Mouse (Mus musculus) MEL (cell line): ENCODE results near the gene Mcu. TPM values are rescaled to one million over a fixed set of nuclear protein-coding genes. Genes with fewer than 3 reads are reported as not detected.

ENCODE experiments used
- DNase-seq: peaks from one replicate; pipeline ENCODE4 v3.0.0; 2011; ENCODE audit warnings: low read depth, low spot score
- H3K27ac ChIP-seq: 2 replicates; pipeline ENCODE4 v1.5.1; 2012; ENCODE audit warnings: low read depth, mild to moderate bottlenecking, control low read depth, low read length, moderate library complexity; ENCODE audit not compliant: control insufficient read depth
- H3K27me3 ChIP-seq, 2 experiments: fragments of 150-350 bp in 1 of 2; sonication (generic) in 1 of 2; 2 replicates each; pipeline ENCODE4 v1.6.1; 2012; ENCODE audit warnings: low read length in 2 of 2, mild to moderate bottlenecking in 2 of 2, improper control_type of control experiment in 1 of 2, moderate library complexity in 1 of 2; ENCODE audit not compliant: insufficient read depth in 2 of 2, control insufficient read depth in 1 of 2
- H3K36me3 ChIP-seq, 2 experiments: 2 replicates each; pipeline ENCODE4 v1.6.1; 2012 to 2014; ENCODE audit warnings: low read length in 2 of 2, improper control_type of control experiment in 1 of 2, inconsistent platforms in 1 of 2, mild to moderate bottlenecking in 1 of 2; ENCODE audit not compliant: insufficient read depth in 2 of 2, control insufficient read depth in 1 of 2
- H3K4me1 ChIP-seq, 2 experiments: fragments of 150-350 bp in 1 of 2; sonication (generic) in 1 of 2; 2 replicates each; pipeline ENCODE4 v1.6.1; 2012; ENCODE audit warnings: low read length in 2 of 2, improper control_type of control experiment in 1 of 2, mild to moderate bottlenecking in 1 of 2; ENCODE audit not compliant: insufficient read depth in 2 of 2, control insufficient read depth in 1 of 2
- H3K4me3 ChIP-seq, 2 experiments: fragments of 150-350 bp in 1 of 2; sonication (generic) in 1 of 2; 2 replicates each; pipeline ENCODE4 v1.5.1; 2012; ENCODE audit warnings: low read depth in 2 of 2, low read length in 2 of 2, mild to moderate bottlenecking in 2 of 2, moderate library complexity in 2 of 2, control low read depth in 1 of 2, improper control_type of control experiment in 1 of 2; ENCODE audit not compliant: control insufficient read depth in 1 of 2, insufficient read depth in 1 of 2
- H3K79me2 ChIP-seq: 2 replicates; pipeline ENCODE4 v1.6.1; 2012; ENCODE audit warnings: mild to moderate bottlenecking, low read length, moderate library complexity; ENCODE audit not compliant: control insufficient read depth, poor library complexity, insufficient read depth
- H3K9ac ChIP-seq: 2 replicates; pipeline ENCODE4 v1.6.1; 2012; ENCODE audit warnings: low read depth, mild to moderate bottlenecking, control low read depth, low read length, moderate library complexity; ENCODE audit not compliant: control insufficient read depth, poor library complexity, severe bottlenecking
- H3K9me3 ChIP-seq: fragments of 150-350 bp; sonication (generic); replicated peaks from 2 replicates; pipeline ENCODE4 v1.6.1; 2012; ENCODE audit warnings: mild to moderate bottlenecking, low read length, improper control_type of control experiment, moderate library complexity; ENCODE audit not compliant: insufficient read depth
- CTCF ChIP-seq, 3 experiments: IDR thresholded peaks in 2 of 3; conservative IDR thresholded peaks in 1 of 3; 2 replicates each; pipeline ENCODE4 v1.5.1; 2011 to 2012; ENCODE audit warnings: low read length in 3 of 3, low read depth in 2 of 3, mild to moderate bottlenecking in 2 of 3, improper control_type of control experiment in 1 of 3, inconsistent platforms in 1 of 3, mixed read lengths in 1 of 3, moderate library complexity in 1 of 3; ENCODE audit not compliant: control insufficient read depth in 1 of 3, insufficient read depth in 1 of 3, poor library complexity in 1 of 3, severe bottlenecking in 1 of 3
- E2F4 ChIP-seq: IDR thresholded peaks from 2 replicates; pipeline ENCODE4 v1.6.1; 2011; ENCODE audit warnings: low read depth, low read length, improper control_type of control experiment, borderline replicate concordance
- GATA1 ChIP-seq: IDR thresholded peaks from 2 replicates; pipeline ENCODE4 v1.6.1; 2011; ENCODE audit warnings: low read depth, low read length, improper control_type of control experiment
- JUND ChIP-seq: IDR thresholded peaks from 2 replicates; pipeline ENCODE4 v1.6.1; 2011; ENCODE audit warnings: low read depth, mild to moderate bottlenecking, improper control_type of control experiment, low read length
- KAT2A ChIP-seq: conservative IDR thresholded peaks from 2 replicates; pipeline ENCODE4 v1.6.1; 2012; ENCODE audit warnings: low read depth, low read length, improper control_type of control experiment, inconsistent platforms
- MAZ ChIP-seq: IDR thresholded peaks from 2 replicates; pipeline ENCODE4 v1.6.1; 2012; ENCODE audit warnings: low read depth, mild to moderate bottlenecking, inconsistent platforms, low read length, improper control_type of control experiment
- MEF2A ChIP-seq: IDR thresholded peaks from 2 replicates; pipeline ENCODE4 v1.6.1; 2014; ENCODE audit warnings: low read depth, mild to moderate bottlenecking, inconsistent platforms, low read length, improper control_type of control experiment; ENCODE audit not compliant: poor library complexity, insufficient replicate concordance, severe bottlenecking; ENCODE audit errors: extremely low read depth
- MXI1 ChIP-seq: IDR thresholded peaks from 2 replicates; pipeline ENCODE4 v1.6.1; 2011; ENCODE audit warnings: mild to moderate bottlenecking, low read depth, low read length, improper control_type of control experiment
- NRF1 ChIP-seq: IDR thresholded peaks from 2 replicates; pipeline ENCODE4 v1.6.1; 2014; ENCODE audit warnings: low read depth, mild to moderate bottlenecking, inconsistent platforms, low read length, improper control_type of control experiment, moderate library complexity; ENCODE audit not compliant: poor library complexity, insufficient read depth, severe bottlenecking
- POLR2A ChIP-seq, 2 experiments: IDR thresholded peaks; 2 replicates each; pipeline ENCODE4 v1.6.1; 2011 to 2012; ENCODE audit warnings: low read length in 2 of 2, mild to moderate bottlenecking in 2 of 2, control low read depth in 1 of 2, improper control_type of control experiment in 1 of 2, low read depth in 1 of 2, moderate library complexity in 1 of 2; ENCODE audit not compliant: control insufficient read depth in 1 of 2, insufficient read depth in 1 of 2, poor library complexity in 1 of 2
- POLR2AphosphoS5 ChIP-seq: IDR thresholded peaks from 2 replicates; pipeline ENCODE4 v1.6.1; 2012; ENCODE audit warnings: low read depth, borderline replicate concordance, mild to moderate bottlenecking, inconsistent platforms, low read length, moderate library complexity, mixed read lengths
- TAL1 ChIP-seq: IDR thresholded peaks from 2 replicates; pipeline ENCODE4 v1.6.1; 2012; ENCODE audit warnings: mild to moderate bottlenecking, inconsistent platforms, low read length, moderate library complexity, mixed read lengths
- TBP ChIP-seq: IDR thresholded peaks from 2 replicates; pipeline ENCODE4 v1.8.0; 2011; ENCODE audit warnings: low read depth, low read length, improper control_type of control experiment
- TCF12 ChIP-seq: IDR thresholded peaks from 2 replicates; pipeline ENCODE4 v1.6.1; 2014; ENCODE audit warnings: low read depth, mild to moderate bottlenecking, inconsistent platforms, low read length, improper control_type of control experiment, moderate library complexity
- UBTF ChIP-seq: IDR thresholded peaks from 2 replicates; pipeline ENCODE4 v1.6.1; 2012; ENCODE audit warnings: low read depth, mild to moderate bottlenecking, inconsistent platforms, low read length, improper control_type of control experiment, moderate library complexity, borderline replicate concordance; ENCODE audit not compliant: insufficient read depth
- USF1 ChIP-seq: IDR thresholded peaks from 2 replicates; pipeline ENCODE4 v1.6.1; 2014; ENCODE audit warnings: low read depth, mild to moderate bottlenecking, inconsistent platforms, low read length, improper control_type of control experiment, moderate library complexity
- USF2 ChIP-seq, 2 experiments: IDR thresholded peaks; 2 replicates each; pipeline ENCODE4 v1.6.1; 2011 to 2012; ENCODE audit warnings: improper control_type of control experiment in 2 of 2, low read length in 2 of 2, borderline replicate concordance in 1 of 2, inconsistent platforms in 1 of 2, low read depth in 1 of 2, mild to moderate bottlenecking in 1 of 2; ENCODE audit not compliant: insufficient read depth in 1 of 2
- ZKSCAN1 ChIP-seq: IDR thresholded peaks from 2 replicates; pipeline ENCODE4 v1.6.1; 2012; ENCODE audit warnings: low read depth, mild to moderate bottlenecking, inconsistent platforms, low read length, improper control_type of control experiment, moderate library complexity
- ZMIZ1 ChIP-seq: IDR thresholded peaks from 2 replicates; pipeline ENCODE4 v1.6.1; 2012; ENCODE audit warnings: low read depth, mild to moderate bottlenecking, inconsistent platforms, low read length, improper control_type of control experiment, moderate library complexity
- ZNF384 ChIP-seq: IDR thresholded peaks from 2 replicates; pipeline ENCODE4 v1.6.1; 2012; ENCODE audit warnings: low read depth, mild to moderate bottlenecking, inconsistent platforms, low read length, improper control_type of control experiment
- polyA plus RNA-seq, 2 experiments: library from polyadenylated mRNA; stranded (reverse) in 1 of 2; unstranded in 1 of 2; fragments of >175 nt in 1 of 2; fragments of >200 nt in 1 of 2; gene quantifications; 2 replicates each; pipeline versions ENCODE4 v1.2.1 to v1.2.4; 2012; ENCODE audit warnings: low replicate concordance in 2 of 2, low read depth in 1 of 2; ENCODE audit not compliant: insufficient read length in 2 of 2, insufficient read depth in 1 of 2, missing spikeins in 1 of 2
- total RNA-seq: library from RNA; depleted of rRNA; stranded (reverse); fragments of 300-350 nt; gene quantifications from 2 replicates; pipeline ENCODE4 v1.2.3, GENCODE M21; 2012

The Mcu gene
- total and polyA plus RNA-seq, 3 experiments: 7.7 to 9.4 TPM; not detected in 1

DNA sequence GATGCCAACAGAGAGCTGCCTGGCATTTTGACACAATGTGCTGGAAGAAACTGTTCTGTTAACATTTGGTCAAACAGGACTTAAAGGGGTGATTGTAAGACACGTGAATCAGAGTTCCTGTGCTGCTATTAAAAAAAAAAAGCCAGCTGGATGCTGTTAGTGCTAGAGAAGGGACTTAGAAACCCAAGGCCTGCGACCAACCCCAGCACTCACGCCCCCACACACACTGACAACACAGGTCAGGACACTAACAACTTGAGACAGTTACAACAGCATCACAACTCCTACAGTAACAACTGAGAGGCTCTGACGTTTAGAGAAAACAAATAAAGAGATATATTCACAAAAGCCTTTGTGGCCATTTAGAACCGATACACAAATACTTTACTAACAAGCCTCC lies 40.2 kb downstream of the Mcu start:
- Histone ChIP-seq H3K27me3 (no peaks in the 10 kb centered on the region), H3K4me1 (peaks cover 4 to 28% of the 10 kb centered on the region in 2 experiments), H3K9me3 (peaks cover 3% of the 10 kb centered on the region; the same call in 1 of the 2 replicates), H3K27ac (no peak overlapping the region), H3K9ac (no peak overlapping the region), H3K79me2 (no peaks in the 10 kb centered on the region), H3K4me3 (no peak overlapping the region), H3K36me3 (peaks cover 0 to 20% of the 10 kb centered on the region in 2 experiments; a peak in 2 of 4 replicates)
- TF ChIP-seq POLR2AphosphoS5 (no peak), KAT2A (no peak), TBP (no peak), USF2 (IDR thresholded peaks at IDR 0.05; ENCODE audit: borderline replicate concordance in 1 of 2, insufficient read depth in 1 of 2, low read depth in 1 of 2, low read length in 2 of 2) (no peak), GATA1 (no peak), MXI1 (no peak)
- no peak for DNase-seq

DNA sequence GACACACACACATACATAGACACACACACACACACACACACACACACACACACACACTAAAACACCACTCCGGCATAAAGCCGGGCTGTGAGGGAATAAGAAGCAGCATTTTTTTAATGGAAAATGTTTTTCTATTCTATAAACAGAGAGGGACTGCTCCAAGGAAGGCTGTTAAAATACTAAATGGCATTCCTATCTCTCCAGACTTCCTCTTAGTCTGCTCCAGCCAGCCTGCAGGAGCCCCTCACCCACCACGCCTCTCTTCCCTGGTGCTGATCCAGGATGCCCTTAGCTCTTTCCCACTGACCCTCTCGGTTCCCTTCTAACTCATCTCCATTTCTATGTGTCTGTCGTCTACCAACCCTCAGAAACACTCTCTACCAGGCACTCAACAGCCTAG lies 44.5 kb downstream of the Mcu start:
- Histone ChIP-seq H3K27ac (peak overlapping the region; percentile 86), H3K9ac (no peak overlapping the region), H3K36me3 (peaks cover 0 to 19% of the 10 kb centered on the region in 2 experiments; a peak in 2 of 4 replicates), H3K79me2 (no peaks in the 10 kb centered on the region), H3K4me3 (no peak overlapping the region), H3K27me3 (no peaks in the 10 kb centered on the region), H3K9me3 (peaks cover 3% of the 10 kb centered on the region; the same call in 1 of the 2 replicates), H3K4me1 (peaks cover 14 to 26% of the 10 kb centered on the region in 2 experiments)
- no peak for TF ChIP-seq ZNF384
- no peak for TF ChIP-seq UBTF
- TF ChIP-seq JUND: no peak
- TF ChIP-seq POLR2AphosphoS5: no peak
- TF ChIP-seq MXI1: no peak
- no peak for TF ChIP-seq ZKSCAN1
- no peak for TF ChIP-seq TAL1
- TF ChIP-seq E2F4: no peak
- no peak for TF ChIP-seq NRF1
- no peak for TF ChIP-seq MEF2A
- no peak for TF ChIP-seq CTCF (IDR thresholded peaks at IDR 0.05 in 2 of 3, conservative IDR thresholded peaks at IDR 0.05 in 1 of 3; ENCODE audit: control insufficient read depth in 1 of 3, insufficient read depth in 1 of 3, low read depth in 2 of 3, low read length in 3 of 3, poor library complexity in 1 of 3, severe bottlenecking in 1 of 3)
- TF ChIP-seq POLR2A (IDR thresholded peaks at IDR 0.05; ENCODE audit: control insufficient read depth in 1 of 2, insufficient read depth in 1 of 2, low read depth in 1 of 2, low read length in 2 of 2, poor library complexity in 1 of 2): no peak
- no peak for TF ChIP-seq USF1
- TF ChIP-seq TCF12: no peak
- no peak for TF ChIP-seq MAZ
- no peak for TF ChIP-seq ZMIZ1
- no peak for DNase-seq
